Mouse (Mus musculus) ES-E14 (cell line): ENCODE results near the gene Gpr18. TPM values are rescaled to one million over a fixed set of nuclear protein-coding genes. Genes with fewer than 3 reads are reported as not detected.
A peak's percentile ranks its signal among the peaks of the same experiment; 100 is the strongest.
"Not testable (repeated sequence)": the region's sequence is repeated elsewhere in the genome, so short reads cannot be mapped to it uniquely, and the experiment has no call there.

Source experiments
- DNase-seq: peaks from one replicate; pipeline ENCODE4 v3.0.0-alpha.2; 2013; ENCODE audit warnings: low read depth, low spot score
- H3K27ac ChIP-seq: 2 replicates; pipeline ENCODE4 v1.5.1; 2012; ENCODE audit warnings: low read depth, mild to moderate bottlenecking, low read length, moderate library complexity, mixed read lengths; ENCODE audit not compliant: poor library complexity, insufficient read depth, severe bottlenecking
- H3K36me3 ChIP-seq: 2 replicates; pipeline ENCODE4 v1.6.1; 2012; ENCODE audit warnings: mild to moderate bottlenecking, low read length, moderate library complexity, mixed read lengths; ENCODE audit not compliant: control insufficient read depth, poor library complexity, insufficient read depth, severe bottlenecking
- H3K4me1 ChIP-seq, 2 experiments: fragments of 150-350 bp in 1 of 2; sonication (generic) in 1 of 2; 2 replicates each; pipeline ENCODE4 v1.6.1; 2012; ENCODE audit warnings: low read length in 2 of 2, mild to moderate bottlenecking in 1 of 2, mixed read lengths in 1 of 2; ENCODE audit not compliant: control insufficient read depth in 2 of 2, insufficient read depth in 2 of 2, poor library complexity in 1 of 2
- H3K4me3 ChIP-seq, 2 experiments: fragments of 150-350 bp in 1 of 2; sonication (generic) in 1 of 2; 2 replicates each; pipeline ENCODE4 v1.5.1; 2012; ENCODE audit warnings: low read length in 2 of 2, low read depth in 1 of 2, mild to moderate bottlenecking in 1 of 2, mixed read lengths in 1 of 2; ENCODE audit not compliant: insufficient read depth in 1 of 2, poor library complexity in 1 of 2, severe bottlenecking in 1 of 2
- H3K9ac ChIP-seq: 2 replicates; pipeline ENCODE4 v1.6.1; 2012; ENCODE audit warnings: low read depth, mild to moderate bottlenecking, low read length, mixed read lengths; ENCODE audit not compliant: poor library complexity, insufficient read depth, severe bottlenecking
- H3K9me3 ChIP-seq: fragments of 150-350 bp; sonication (generic); 2 replicates; pipeline ENCODE4 v1.6.1; 2012; ENCODE audit warnings: low read depth, mild to moderate bottlenecking, low read length; ENCODE audit not compliant: control insufficient read depth, insufficient read depth
- CHD2 ChIP-seq: IDR thresholded peaks from 2 replicates; pipeline ENCODE4 v1.6.1; 2014; ENCODE audit warnings: mild to moderate bottlenecking, low read depth, low read length, inconsistent platforms
- HCFC1 ChIP-seq: IDR thresholded peaks from 2 replicates; pipeline ENCODE4 v1.6.1; 2012; ENCODE audit warnings: low read length, inconsistent platforms, borderline replicate concordance; ENCODE audit not compliant: insufficient read depth
- MAFK ChIP-seq: IDR thresholded peaks from 2 replicates; pipeline ENCODE4 v1.6.1; 2014; ENCODE audit warnings: mild to moderate bottlenecking, low read depth, low read length, inconsistent platforms; ENCODE audit not compliant: insufficient read depth
- ZC3H11A ChIP-seq: IDR thresholded peaks from 2 replicates; pipeline ENCODE4 v1.6.1; 2012; ENCODE audit warnings: low read depth, mild to moderate bottlenecking, inconsistent platforms, low read length, borderline replicate concordance
- ZNF384 ChIP-seq: IDR thresholded peaks from 2 replicates; pipeline ENCODE4 v1.6.1; 2012; ENCODE audit warnings: low read depth, low read length, inconsistent platforms
- in situ Hi-C, 2 experiments: fragments of 600-800 bp; cut with MboI; formaldehyde crosslinking; loops; one replicate each; pipeline ENCODE4 v1.15.1; 2025; ENCODE audit warnings: low sequenced_read_pairs in 2 of 2, inconsistent platforms in 1 of 2; ENCODE audit not compliant: unreplicated experiment in 2 of 2
- total RNA-seq: library from RNA; depleted of rRNA; stranded (reverse); fragments of 300-350 nt; gene quantifications from 2 replicates; pipeline ENCODE4 v1.2.3, GENCODE M21; 2012

The Gpr18 gene
- total RNA-seq, 1 experiment, result 0.49 TPM

GRCm38 (mm10) chr14:121877640-121878039, 37.9 kb downstream of the Gpr18 start:
- in situ Hi-C loops, result no loop called here
- no peaks in the 10 kb centered on the region; a peak in 1 of 4 replicates for H3K4me1 ChIP-seq
- H3K4me3 ChIP-seq, result peak overlapping the region; percentile 86 to 90
- DNase-seq, result no peak
- no peaks in the 10 kb centered on the region; the same call in 1 of the 2 replicates for H3K36me3 ChIP-seq
- TF ChIP-seq CHD2, result no peak
- TF ChIP-seq ZC3H11A, result no peak
- H3K27ac ChIP-seq, result peak overlapping the region; percentile 90; the same call in 1 of the 2 replicates
- peak overlapping the region; percentile 94 for H3K9ac ChIP-seq
- H3K9me3 ChIP-seq, result no peaks in the 10 kb centered on the region

DNA sequence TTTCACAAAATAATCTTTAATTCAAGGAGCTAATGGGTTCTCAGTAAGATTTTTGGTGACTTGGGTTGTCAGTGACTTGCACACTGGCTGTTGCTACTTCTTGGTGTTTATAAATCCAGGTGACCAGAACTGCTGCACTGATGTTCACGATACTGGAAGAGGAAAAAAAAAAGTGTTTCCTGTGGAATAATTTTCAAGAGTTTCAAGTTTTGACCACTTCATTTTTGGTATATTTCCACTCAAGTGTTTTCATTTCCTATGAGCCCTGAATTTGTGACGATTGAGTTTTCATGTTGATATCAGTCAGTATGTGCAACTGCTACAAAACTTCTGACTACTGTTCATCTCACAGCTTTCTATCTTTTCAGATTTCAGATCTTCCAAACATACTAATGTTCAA, 38.7 kb downstream of the Gpr18 start:
- Histone ChIP-seq H3K36me3 (no peaks in the 10 kb centered on the region), H3K9me3 (no peaks in the 10 kb centered on the region), H3K4me1 (peaks cover 0 to under 1% of the 10 kb centered on the region in 2 experiments; a peak in 1 of 4 replicates), H3K9ac (no peak overlapping the region), H3K27ac (no peak overlapping the region), H3K4me3 (no peak overlapping the region)
- TF ChIP-seq MAFK (no peak), HCFC1 (no peak), CHD2 (no peak), ZC3H11A (no peak), ZNF384 (no peak)
- DNase-seq, result no peak
- in situ Hi-C loops, result no loop called here

GRCm38 (mm10) chr14:121876190-121876589, 39.4 kb downstream of the Gpr18 start:
- H3K27ac ChIP-seq, DNase-seq, H3K9me3 ChIP-seq, H3K9ac ChIP-seq, H3K4me1 ChIP-seq, H3K36me3 ChIP-seq, H3K4me3 ChIP-seq, in situ Hi-C loops: not testable (repeated sequence)

- H3K36me3 ChIP-seq, result no peaks in the 10 kb centered on the region
- H3K27ac ChIP-seq, result no peak overlapping the region
- no peak overlapping the region for H3K4me3 ChIP-seq
- in situ Hi-C loops, result no loop called here
- H3K9me3 ChIP-seq, result no peaks in the 10 kb centered on the region
- peaks cover 2 to 16% of the 10 kb centered on the region in 2 experiments; a peak in 3 of 4 replicates for H3K4me1 ChIP-seq
- H3K9ac ChIP-seq, result no peak overlapping the region
- TF ChIP-seq ZC3H11A (no peak), CHD2 (no peak), HCFC1 (no peak), ZNF384 (no peak), MAFK (no peak)
- DNase-seq, result no peak
Measured at GRCm38 (mm10) chr14:121873646-121874045, 41.9 kb downstream of the Gpr18 start.

GRCm38 (mm10) chr14:121873172-121873571, 42.4 kb downstream of the Gpr18 start:
- no peak for DNase-seq
- Histone ChIP-seq H3K4me1 (peaks cover 2 to 16% of the 10 kb centered on the region in 2 experiments; a peak in 3 of 4 replicates), H3K36me3 (no peaks in the 10 kb centered on the region), H3K9me3 (no peaks in the 10 kb centered on the region), H3K27ac (no peak overlapping the region), H3K9ac (no peak overlapping the region), H3K4me3 (no peak overlapping the region)
- in situ Hi-C loops, result no loop called here
- TF ChIP-seq ZC3H11A (no peak), ZNF384 (no peak), MAFK (no peak), HCFC1 (no peak), CHD2 (no peak)
